Mouse (Mus musculus): ENCODE data around the gene Rabep2. TPM values are rescaled to one million over a fixed set of nuclear protein-coding genes. Genes with fewer than 3 reads are reported as not detected.

Gene Rabep2
- total RNA-seq, 2 experiments from 2014 or later: 13.5 to 14.7 TPM

DNA sequence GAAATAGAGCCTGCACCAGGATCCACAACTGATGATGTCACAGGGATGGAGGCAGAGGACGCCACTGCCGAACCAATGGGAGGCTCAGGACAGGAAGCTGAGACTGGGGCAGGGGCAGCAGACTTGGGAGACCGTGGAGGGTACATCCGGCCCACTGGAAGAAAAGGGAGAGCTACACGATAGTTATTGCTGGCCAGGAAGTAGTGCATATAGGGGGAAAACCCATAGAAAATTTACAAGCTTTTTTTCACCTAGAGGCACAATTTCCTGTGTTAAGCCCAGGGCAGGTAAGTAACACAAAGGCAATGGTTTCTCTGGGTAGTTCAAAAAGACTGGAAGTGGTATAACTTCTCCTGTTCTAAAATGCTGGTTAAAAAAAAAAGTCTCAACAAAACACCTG, 67.9 kb downstream of the Rabep2 start:
- H3K4me3 ChIP-seq: no peak overlapping the region
- TF ChIP-seq CTCF (conservative IDR thresholded peaks at IDR 0.05): no peak
- DNase-seq (ENCODE audit: low spot score in 2 of 2): no peak
- H3K27ac ChIP-seq: no peak overlapping the region

GRCm38 (mm10) chr7:126497966-126498365, 69.4 kb downstream of the Rabep2 start:
- TF ChIP-seq CTCF (conservative IDR thresholded peaks at IDR 0.05): no peak
- no peak for DNase-seq (ENCODE audit: low spot score in 2 of 2)
- H3K27ac ChIP-seq: no peak overlapping the region
- no peak overlapping the region for H3K4me3 ChIP-seq

Other genes with a start within 250 kb of the Rabep2 start
- gene Xpo6, start 228.3 kb upstream of the Rabep2 start, total RNA-seq (2021): 10 to 100 TPM; 91.1 to 92.3 TPM
- gene Sbk1, start 156.1 kb upstream of the Rabep2 start, total RNA-seq (2021): 10 to 100 TPM; 71.9 to 73.3 TPM
- gene Lat, start 59.2 kb upstream of the Rabep2 start, total RNA-seq (2021): 1 to 10 TPM in 1 of 2 experiments, under 1 TPM in 1; 0.98 to 1.2 TPM
- 10 to 100 TPM; 86.5 to 91.0 TPM for gene Spns1, start 51.3 kb upstream of the Rabep2 start, total RNA-seq (2021)
- 1 to 10 TPM; 7.0 to 7.6 TPM for gene Nfatc2ip, start 32.0 kb upstream of the Rabep2 start, total RNA-seq (2021)
- not detected for gene Cd19, start 13.9 kb upstream of the Rabep2 start, total RNA-seq (2021)
- under 1 TPM; 0.81 to 0.84 TPM for gene Atp2a1, start 34.3 kb downstream of the Rabep2 start, total RNA-seq (2021)
- gene Sh2b1, start 46.7 kb downstream of the Rabep2 start, total RNA-seq (2021): 10 to 100 TPM; 69.1 to 70.1 TPM
- gene Tufm, start 58.6 kb downstream of the Rabep2 start, total RNA-seq (2021): 10 to 100 TPM; 81.9 to 86.7 TPM
- gene Atxn2l, start 74.7 kb downstream of the Rabep2 start, total RNA-seq (2021): 100 to 1,000 TPM; 132 to 133 TPM
- 100 to 1,000 TPM; 174 to 190 TPM for gene Eif3c, start 137.7 kb downstream of the Rabep2 start, total RNA-seq (2021)
- under 1 TPM; 0.37 to 0.44 TPM for gene Apobr, start 156.2 kb downstream of the Rabep2 start, total RNA-seq (2021)
- 10 to 100 TPM; 28.4 to 36.4 TPM for gene Cln3, start 157.1 kb downstream of the Rabep2 start, total RNA-seq (2021)
- gene Il27, start 166.2 kb downstream of the Rabep2 start, total RNA-seq (2021): not detected
- 10 to 100 TPM; 10.3 to 12.2 TPM for gene Nupr1, start 202.1 kb downstream of the Rabep2 start, total RNA-seq (2021)
- gene Sgf29, start 220.6 kb downstream of the Rabep2 start, total RNA-seq (2021): 10 to 100 TPM; 27.8 to 28.4 TPM
- gene Sult1a1, start 247.7 kb downstream of the Rabep2 start, total RNA-seq (2021): 1 to 10 TPM; 9.1 to 9.4 TPM

Measured in layer of hippocampus, adult 2 months (tissue).